Mouse (Mus musculus) erythroblast, embryonic 14.5 days (primary cell): ENCODE data around the gene Pum2.

Source experiments
- GATA1 ChIP-seq: IDR thresholded peaks from 2 replicates; pipeline ENCODE4 v1.6.1; 2012; ENCODE audit warnings: low read length, inconsistent platforms, mixed read lengths
- TAL1 ChIP-seq: IDR thresholded peaks from 3 replicates; pipeline ENCODE4 v1.6.1; 2012; ENCODE audit warnings: low read length, inconsistent platforms, mixed read lengths

DNA sequence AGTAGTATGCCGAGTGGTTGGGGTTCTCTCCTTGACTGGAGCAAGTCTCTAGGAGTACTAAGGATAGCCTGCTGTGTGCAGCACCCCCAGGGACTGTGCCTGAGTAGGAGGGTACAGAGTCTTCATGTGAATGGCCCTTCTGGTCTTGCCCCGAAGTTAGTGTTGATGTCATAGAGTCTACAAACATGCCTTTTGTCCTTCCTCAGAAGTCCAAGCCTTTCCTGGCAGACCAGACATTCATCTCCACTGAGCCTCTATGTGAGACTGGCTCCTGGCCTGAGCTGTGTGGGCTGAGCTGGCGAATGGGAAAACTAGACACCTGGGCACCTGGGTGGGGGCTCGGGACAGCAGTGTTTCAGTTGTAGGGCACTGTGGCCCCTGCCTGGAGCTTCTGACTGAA is 105.9 kb downstream of the Pum2 start:
- no peak for TF ChIP-seq TAL1
- TF ChIP-seq GATA1: no peak
